Mouse (Mus musculus) heart, adult 18-20 months (tissue): ENCODE measurements around the gene Usp46. TPM values are rescaled to one million over a fixed set of nuclear protein-coding genes. Genes with fewer than 3 reads are reported as not detected.

Experiments used
- DNase-seq, 2 experiments: peaks; one replicate each; pipeline ENCODE4 v3.0.0; 2021 to 2022; ENCODE audit warnings: mixed read lengths in 1 of 2
- total RNA-seq, 2 experiments: library from RNA; stranded (reverse); gene quantifications; 2 replicates each; pipeline ENCODE4 v1.2.3; 2021

The Usp46 gene
- total RNA-seq, 2 experiments from 2014 or later, result 34.8 to 38.2 TPM

DNA sequence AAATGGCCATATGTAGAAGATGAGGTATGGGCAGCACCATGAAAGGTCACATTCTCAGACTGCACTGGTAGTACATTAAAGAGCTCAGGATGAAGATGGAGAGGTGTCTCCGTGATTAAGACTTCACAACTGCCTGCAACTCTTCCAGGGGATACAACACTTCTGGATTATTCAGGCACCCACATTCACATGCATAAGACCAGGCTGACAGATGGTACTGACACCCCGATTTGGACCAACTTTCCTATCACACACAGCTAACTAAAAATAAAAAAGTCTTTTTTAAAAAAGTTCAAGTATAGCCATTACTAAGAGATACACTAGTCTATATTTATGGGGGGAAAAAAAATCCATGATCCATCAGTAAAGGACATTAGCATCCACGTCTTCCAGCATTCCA lies 112.5 kb downstream of the Usp46 start:
- no peak for DNase-seq

DNA sequence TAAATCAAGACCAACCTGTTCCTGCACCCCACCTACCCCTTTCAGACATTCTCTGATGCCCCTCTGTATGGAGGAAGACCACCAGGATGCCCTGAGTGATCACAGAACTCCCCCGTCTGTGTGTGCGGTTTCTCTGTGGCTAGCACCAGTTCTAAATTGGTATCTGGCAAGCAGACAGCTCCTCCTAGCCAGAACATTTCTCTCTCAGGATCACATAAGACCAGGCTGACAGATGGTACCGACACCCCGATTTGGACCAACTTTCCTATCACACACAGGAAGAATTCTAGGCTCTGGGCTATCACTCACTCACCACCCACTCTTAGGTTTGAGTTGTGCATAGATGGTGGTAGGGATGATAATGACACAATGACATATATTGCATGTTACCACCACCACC lies 113.2 kb downstream of the Usp46 start:
- no peak for DNase-seq

DNA sequence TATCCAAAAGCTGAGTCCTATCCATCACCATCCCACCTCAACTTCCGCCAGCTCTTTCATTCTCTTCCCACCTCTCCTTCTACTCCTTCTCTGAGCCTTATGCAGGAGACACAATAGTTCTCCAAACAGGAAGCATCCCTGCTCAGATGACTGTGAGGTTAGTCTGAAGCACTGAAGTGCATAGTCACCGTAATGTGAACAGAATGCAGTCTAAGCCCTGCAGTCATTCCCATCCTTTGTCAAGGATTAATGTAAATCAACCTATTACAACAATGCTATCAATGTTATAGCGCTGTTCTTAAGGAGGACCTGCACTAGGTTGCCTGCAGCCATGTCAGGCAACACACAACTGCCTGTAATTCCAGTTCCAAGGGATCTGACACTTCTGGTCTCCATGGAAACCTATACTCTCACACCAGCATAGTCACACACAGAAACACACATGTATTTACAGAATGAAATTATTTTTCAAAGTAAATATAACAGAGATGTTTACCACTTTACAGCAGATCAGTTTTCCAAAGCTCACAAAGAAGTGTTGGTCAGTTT lies 115.1 kb downstream of the Usp46 start:
- DNase-seq, result no peak

DNA sequence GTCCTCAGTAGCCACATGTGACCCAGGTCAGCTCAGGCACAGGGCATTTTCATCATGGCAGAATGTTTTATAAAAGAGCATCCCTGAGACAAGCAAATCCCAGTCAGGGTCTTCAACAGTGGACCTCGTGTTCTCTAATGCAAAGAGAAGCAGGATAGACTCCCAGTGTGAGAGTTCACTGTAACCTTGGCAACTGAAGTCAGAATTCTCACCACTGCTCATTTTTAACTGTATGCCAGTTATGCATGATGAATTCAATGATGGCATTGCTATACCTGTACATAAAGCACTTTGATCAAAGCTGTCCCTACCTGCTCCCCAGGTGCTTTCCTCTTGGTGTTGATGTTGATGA lies 116.6 kb downstream of the Usp46 start:
- no peak for DNase-seq

DNA sequence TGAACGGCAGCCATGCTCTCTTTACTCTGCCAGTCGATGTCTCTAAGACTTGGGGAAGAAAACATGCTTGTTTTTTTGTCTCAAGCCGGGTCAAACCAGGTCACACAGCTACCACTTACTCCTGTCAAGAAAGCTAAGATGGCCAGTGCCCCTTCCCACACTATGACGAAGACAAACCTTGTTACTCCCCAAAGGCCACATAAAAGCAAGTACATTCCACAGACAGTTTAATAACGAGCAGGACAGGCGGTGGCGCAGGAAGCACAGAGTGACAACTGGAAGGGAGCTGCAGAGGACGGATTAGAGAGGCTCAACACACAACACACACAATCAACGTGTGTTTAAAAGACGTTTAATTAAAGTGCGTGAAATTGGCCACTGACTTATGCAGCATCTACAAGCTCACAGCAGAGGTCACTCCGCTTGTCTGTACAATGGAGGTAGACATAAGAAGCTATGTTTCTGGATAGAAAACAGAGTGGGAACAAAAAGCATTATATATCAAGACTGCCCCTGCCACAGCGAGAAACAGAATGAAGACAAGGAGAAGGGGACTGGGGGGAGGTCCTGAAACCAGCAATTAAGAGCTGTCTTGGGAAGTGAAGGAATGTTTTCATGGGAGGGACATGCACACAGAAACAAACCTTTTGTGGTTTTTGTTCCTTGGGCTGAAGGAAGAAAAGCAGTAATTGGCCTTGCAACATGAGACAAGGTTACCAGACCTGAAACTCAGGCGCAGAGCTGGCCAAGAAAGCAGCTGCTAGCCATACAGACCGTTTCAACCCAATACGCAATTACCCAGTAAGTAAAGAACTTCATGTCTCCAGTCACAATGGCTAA lies 117.2 kb downstream of the Usp46 start:
- DNase-seq, result no peak

Other genes with a start within 250 kb of the Usp46 start
- 10 to 100 TPM; 28.0 to 31.6 TPM for gene Rasl11b, start 126.9 kb upstream of the Usp46 start, total RNA-seq